Mouse (Mus musculus) limb, embryonic 14.5 days (tissue): ENCODE data around the gene Actl11. TPM values are rescaled to one million over a fixed set of nuclear protein-coding genes. Genes with fewer than 3 reads are reported as not detected.

ENCODE experiments used
- ATAC-seq: fragments of 200-750 bp; cut with Nextera tagmentation; 2 replicates; pipeline ENCODE4 v1.8.0; 2017; ENCODE audit warnings: low read depth, moderate number of reproducible peaks, moderate TSS enrichment; ENCODE audit not compliant: low FRiP score
- DNase-seq: peaks from one replicate; pipeline ENCODE4 v3.0.0-alpha.2; 2015; ENCODE audit warnings: low spot score
- H3K27ac ChIP-seq: fragments of 300-500 bp; sonication (generic); replicated peaks from 2 replicates; pipeline ENCODE4 v1.5.1; 2014; ENCODE audit warnings: low read depth, mild to moderate bottlenecking, low read length, moderate library complexity, mixed read lengths
- H3K27me3 ChIP-seq: fragments of 300-500 bp; sonication (generic); 2 replicates; pipeline ENCODE4 v1.6.1; 2014; ENCODE audit warnings: low read length, mixed read lengths; ENCODE audit not compliant: control insufficient read depth, insufficient read depth
- H3K36me3 ChIP-seq: fragments of 300-500 bp; sonication (generic); 2 replicates; pipeline ENCODE4 v1.6.1; 2014; ENCODE audit warnings: mild to moderate bottlenecking, low read length, moderate library complexity, mixed read lengths; ENCODE audit not compliant: control insufficient read depth, insufficient read depth
- H3K4me1 ChIP-seq: fragments of 300-500 bp; sonication (generic); 2 replicates; pipeline ENCODE4 v1.6.1; 2014; ENCODE audit warnings: antibody characterized with exemption, low read length, mixed read lengths; ENCODE audit not compliant: control insufficient read depth, insufficient read depth
- H3K4me2 ChIP-seq: fragments of 300-500 bp; sonication (generic); replicated peaks from 2 replicates; pipeline ENCODE4 v1.6.1; 2014; ENCODE audit warnings: low read depth, mild to moderate bottlenecking, low read length, moderate library complexity; ENCODE audit not compliant: severe bottlenecking
- H3K4me3 ChIP-seq: fragments of 300-500 bp; sonication (generic); replicated peaks from 2 replicates; pipeline ENCODE4 v1.5.1; 2014; ENCODE audit warnings: low read length
- H3K9ac ChIP-seq: fragments of 300-500 bp; sonication (generic); 2 replicates; pipeline ENCODE4 v1.6.1; 2014; ENCODE audit warnings: mild to moderate bottlenecking, low read depth, low read length, moderate library complexity; ENCODE audit not compliant: severe bottlenecking
- H3K9me3 ChIP-seq: fragments of 300-500 bp; sonication (generic); 2 replicates; pipeline ENCODE4 v1.6.1; 2016; ENCODE audit warnings: low read length; ENCODE audit not compliant: control insufficient read depth
- POLR2A ChIP-seq: fragments of 200-500 bp; IDR thresholded peaks from 2 replicates; pipeline ENCODE4 v1.8.0; 2012; ENCODE audit warnings: inconsistent platforms, mild to moderate bottlenecking, moderate library complexity, borderline replicate concordance; ENCODE audit not compliant: insufficient read depth, insufficient read length; ENCODE audit errors: extremely low read depth
- WGBS: fragments of 180-500 bp; shearing (Covaris S2); extraction: QIAGEN DNeasy Blood & Tissue Kit; methylation state at CpG from one replicate; pipeline ENCODE4 v1.1.7; 2014; 5-methylcytosine and 5-hydroxymethylcytosine counted together
- polyA plus RNA-seq, 2 experiments: library from polyadenylated mRNA; depleted of rRNA in 1 of 2; stranded (reverse) in 1 of 2; unstranded in 1 of 2; fragments of >200 nt; fragmentation: Nextera tagmentation in 1 of 2; extraction: Ambion mirVana in 1 of 2; gene quantifications; 2 replicates each; pipeline versions ENCODE4 v1.2.1 to v1.2.3; 2012 to 2014

The Actl11 gene
- 0.03 TPM in 1 of 2 replicates, not detected in the other for polyA plus RNA-seq (2012; rRNA removed)
- not detected in 2 replicates for polyA plus RNA-seq (2014; fragmentation: Nextera tagmentation; extraction: Ambion mirVana)

DNA sequence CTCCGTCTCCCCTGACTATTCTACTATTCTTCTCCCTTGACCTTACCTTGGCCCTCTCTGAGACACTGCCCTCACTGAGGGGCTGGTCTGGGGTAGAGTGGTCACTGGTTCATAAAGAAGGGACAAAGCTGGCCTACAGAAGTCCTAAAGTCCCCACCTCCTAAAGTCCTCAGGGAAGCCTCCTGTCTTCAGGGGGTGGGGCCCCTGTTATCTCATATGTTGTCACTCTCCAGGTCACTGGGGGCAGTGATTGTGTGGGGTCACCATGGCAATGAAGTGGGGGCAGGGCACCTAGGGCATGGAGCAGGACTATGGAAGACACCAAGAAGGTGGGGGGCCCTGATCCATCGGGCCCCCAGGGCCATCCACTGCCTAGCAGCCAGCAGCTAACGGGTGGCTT, at the start of gene Actl11:
Gene Actl11 (plus strand): TSS at position 301 of the 400 bp plus-strand sequence.
- no peak within 1 kb of the TSS for H3K4me2 ChIP-seq
- H3K27me3 ChIP-seq = no peaks in the 10 kb centered on the region
- H3K27ac ChIP-seq = no peak within 1 kb of the TSS
- no peak within 1 kb of the TSS for H3K4me3 ChIP-seq
- H3K9me3 ChIP-seq = no peaks in the 10 kb centered on the region
- WGBS = 68% methylated on average over 3 of the region's 3 CpGs
- no peak within 1 kb of the TSS for H3K9ac ChIP-seq
- DNase-seq = no peak
- TF ChIP-seq POLR2A = no peak
- 0 out of 2 replicates have a peak, but pooled peaks cover 4% of the 10 kb centered on the region for H3K4me1 ChIP-seq
- no peak for ATAC-seq
- H3K36me3 ChIP-seq = no peaks in the 10 kb centered on the region

DNA sequence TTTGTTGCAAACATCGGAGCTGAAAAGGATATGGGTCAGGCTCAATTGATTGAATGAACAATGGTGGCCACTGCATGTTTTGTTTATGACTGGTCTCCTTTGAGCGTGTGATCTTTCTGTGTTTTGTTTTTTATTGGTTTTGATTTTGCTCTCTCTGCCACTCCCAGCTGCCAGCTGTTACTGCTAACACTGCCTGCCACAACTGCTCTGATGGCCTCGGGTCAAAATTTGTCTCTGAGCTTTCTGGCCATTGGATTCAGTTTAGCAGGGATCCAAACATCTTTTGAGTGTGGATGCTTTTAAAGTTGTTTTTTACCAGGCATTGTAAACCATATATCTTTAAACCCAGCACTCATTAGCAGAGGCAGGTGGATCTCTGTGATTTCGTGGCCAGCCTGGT, 47.9 kb upstream of the Actl11 start:
- H3K4me1 ChIP-seq = no peaks in the 10 kb centered on the region
- no peaks in the 10 kb centered on the region for H3K27me3 ChIP-seq
- 57% methylated on average over 4 of the region's 4 CpGs for WGBS
- no peak overlapping the region for H3K9ac ChIP-seq
- H3K36me3 ChIP-seq = no peaks in the 10 kb centered on the region
- TF ChIP-seq POLR2A = no peak
- H3K27ac ChIP-seq = no peak overlapping the region
- H3K9me3 ChIP-seq = no peaks in the 10 kb centered on the region
- H3K4me3 ChIP-seq = no peak overlapping the region
- no peak for DNase-seq
- ATAC-seq = no peak
- no peak overlapping the region for H3K4me2 ChIP-seq

- 1% methylated on average over 28 of the region's 28 CpGs for WGBS
- peak; percentile 82 for DNase-seq
- Histone ChIP-seq H3K9ac (peak within 1 kb of the TSS; percentile 66), H3K36me3 (no peaks in the 10 kb centered on the region), H3K9me3 (no peaks in the 10 kb centered on the region), H3K4me2 (peak within 1 kb of the TSS; percentile 65), H3K27ac (peak within 1 kb of the TSS; percentile 55; the same call in 1 of the 2 replicates), H3K4me3 (peak within 1 kb of the TSS; percentile 75), H3K27me3 (no peaks in the 10 kb centered on the region), H3K4me1 (no peaks in the 10 kb centered on the region)
- peak; percentile 93 for ATAC-seq
- 0 out of 2 replicates have a peak, but pooled peaks have one; percentile 19 for TF ChIP-seq POLR2A
These were observed 40.4 kb upstream of the Actl11 start, which contains the start of gene Mon1a for GRCm38 (mm10) chr9:107887804-107888266. TSS of gene Mon1a (plus strand) at chr9:107888151.

GRCm38 (mm10) chr9:107888267-107888850, 39.9 kb upstream of the Actl11 start:
- no peaks in the 10 kb centered on the region for H3K4me1 ChIP-seq
- 0% methylated on average over 18 of the region's 18 CpGs for WGBS
- H3K4me3 ChIP-seq = peak overlapping the region; percentile 75
- H3K27ac ChIP-seq = peak overlapping the region; percentile 55; the same call in 1 of the 2 replicates
- ATAC-seq = peak; percentile 79
- no peak for TF ChIP-seq POLR2A
- no peaks in the 10 kb centered on the region for H3K36me3 ChIP-seq
- H3K9me3 ChIP-seq = no peaks in the 10 kb centered on the region
- no peaks in the 10 kb centered on the region for H3K27me3 ChIP-seq
- peak overlapping the region; percentile 65 for H3K4me2 ChIP-seq
- H3K9ac ChIP-seq = peak overlapping the region; percentile 66
- peak; percentile 18 for DNase-seq

DNA sequence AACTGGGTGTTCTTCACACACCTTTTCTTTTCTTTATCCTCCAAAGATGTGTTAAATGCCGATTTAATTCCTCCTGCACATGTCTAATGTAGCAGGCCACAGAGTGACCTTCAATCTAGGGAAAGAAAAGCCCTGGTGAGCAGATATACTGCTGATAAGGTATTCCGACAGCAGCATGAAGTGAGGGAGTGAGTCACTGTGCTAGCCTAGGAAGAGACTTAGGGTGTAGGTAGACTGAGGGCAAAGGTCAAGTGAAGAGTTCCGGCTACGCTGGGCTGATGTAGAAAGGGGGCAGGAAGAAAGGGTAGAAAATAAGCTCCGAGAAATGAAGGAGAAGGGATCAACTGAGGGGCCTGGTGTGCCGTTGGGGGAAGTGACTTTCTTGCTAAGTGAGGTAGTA, 38.0 kb upstream of the Actl11 start:
- no peak overlapping the region for H3K4me3 ChIP-seq
- ATAC-seq = no peak

More for the DNA sequence above, 38.0 kb upstream of the Actl11 start:
- no peak for DNase-seq
- Histone ChIP-seq H3K4me2 (no peak overlapping the region), H3K27me3 (no peaks in the 10 kb centered on the region), H3K27ac (no peak overlapping the region), H3K9ac (no peak overlapping the region), H3K36me3 (no peaks in the 10 kb centered on the region), H3K9me3 (no peaks in the 10 kb centered on the region), H3K4me1 (no peaks in the 10 kb centered on the region)
- no peak for TF ChIP-seq POLR2A
- 79% methylated on average over 6 of the region's 6 CpGs for WGBS
